14 mouse cellular contexts compared by ENCODE assay signal in genomic region chrX:57337582-57337981, GRCm38 (mm10). TPM values are rescaled to one million over a fixed set of nuclear protein-coding genes. Genes with fewer than 3 reads are reported as not detected.
DNase-seq lines count a peak whose midpoint lies in the region; TF ChIP-seq lines count a peak whose summit lies in the region.
"Had no signal": no experiment of that assay in that cellular context is flagged by ENCODE, and none has a peak within 500 bp of the region (broad histone marks: within the 10 kb centered on the region; RNA-seq: fewer than 3 reads in every experiment).

No protein-coding gene starts in this region.

- H3K79me2 ChIP-seq in myocyte (ENCODE audit: control insufficient read depth, insufficient read depth) = no peaks in the 10 kb centered on the region

- peak overlapping the region; percentile 16 for H3K4me3 ChIP-seq in lung, adult 2 months (replicated peaks; ENCODE audit: extremely low read depth, low read depth, low read length)
- H3K4me3 ChIP-seq in bone marrow, adult 2 months (replicated peaks; ENCODE audit: control insufficient read depth, low read depth, low read length) = peak overlapping the region; percentile 34
- no peak overlapping the region for H3K4me3 ChIP-seq in myocyte
- H3K4me3 ChIP-seq: erythroblast, embryonic 14.5 days; hindbrain, embryonic 13.5 days; midbrain, embryonic 12.5 days; stomach, embryonic 15.5 days had no signal

- peak overlapping the region; percentile 72 for H3K4me2 ChIP-seq in myocyte (ENCODE audit: low read depth)
- H3K4me2 ChIP-seq: hindbrain, embryonic 13.5 days; midbrain, embryonic 12.5 days; stomach, embryonic 15.5 days had no signal

- no peaks in the 10 kb centered on the region for H3K27me3 ChIP-seq in myocyte (ENCODE audit: control insufficient read depth, insufficient read depth, insufficient read length)
- H3K27me3 ChIP-seq: hindbrain, embryonic 13.5 days; midbrain, embryonic 12.5 days; stomach, embryonic 15.5 days had no signal

- no peaks in the 10 kb centered on the region; the same call in 1 of the 2 replicates for H3K4me1 ChIP-seq in lung, adult 2 months (ENCODE audit: control insufficient read depth, insufficient read depth, low read length)
- H3K4me1 ChIP-seq in bone marrow, adult 2 months (ENCODE audit: control insufficient read depth, insufficient read depth, low read length) = no peaks in the 10 kb centered on the region
- H3K4me1 ChIP-seq: hindbrain, embryonic 13.5 days; midbrain, embryonic 12.5 days; stomach, embryonic 15.5 days had no signal

- DNase-seq in lung, adult 2 months = no peak
- DNase-seq in lung, postnatal 4 days = no peak
- peak; percentile 50 for DNase-seq in CD4-positive helper T cell, adult 2 months (ENCODE audit: low read depth, low spot score)
- no peak for DNase-seq in layer of hippocampus, adult 9-11 months
- DNase-seq in urinary bladder, adult 2 months (ENCODE audit: low spot score) = no peak
- DNase-seq: adrenal gland, postnatal 36 days; cerebellum, adult 11 months; cerebellum, postnatal 14 days had no signal

- no peak overlapping the region for H3ac ChIP-seq in myocyte (ENCODE audit: control insufficient read depth, insufficient read length)

- TF ChIP-seq CTCF in lung, adult 2 months (IDR thresholded peaks at IDR 0.05; ENCODE audit: insufficient read depth, low read length) = no peak
- no peak for TF ChIP-seq CTCF in bone marrow, adult 2 months (IDR thresholded peaks at IDR 0.05; ENCODE audit: control insufficient read depth, insufficient read depth, low read length)

- H3K36me3 ChIP-seq in myocyte (ENCODE audit: control insufficient read depth, insufficient read depth) = no peaks in the 10 kb centered on the region
- H3K36me3 ChIP-seq: hindbrain, embryonic 13.5 days; midbrain, embryonic 12.5 days; stomach, embryonic 15.5 days had no signal

- no peak for TF ChIP-seq POLR2A in lung, adult 2 months (IDR thresholded peaks at IDR 0.05; ENCODE audit: borderline replicate concordance, extremely low read depth, low read depth, low read length)
- TF ChIP-seq POLR2A in bone marrow, adult 2 months (IDR thresholded peaks at IDR 0.05; ENCODE audit: borderline replicate concordance, control insufficient read depth, low read depth, low read length) = no peak
- no peak for TF ChIP-seq POLR2A in myocyte (IDR thresholded peaks at IDR 0.05; ENCODE audit: insufficient read length, low read depth)

- H3K27ac ChIP-seq in bone marrow, adult 2 months (ENCODE audit: control insufficient read depth, insufficient read depth, low read depth, low read length, poor library complexity) = no peak overlapping the region
- H3K27ac ChIP-seq: hindbrain, embryonic 13.5 days; midbrain, embryonic 12.5 days; stomach, embryonic 15.5 days had no signal

TF ChIP-seq in myocyte, 11 proteins besides CTCF, POLR2A, EP300 and RAD21:
- no peak for TF ChIP-seq REST (IDR thresholded peaks at IDR 0.05; ENCODE audit: insufficient read depth, insufficient read length)
- TF ChIP-seq POLR2AphosphoS2 (IDR thresholded peaks at IDR 0.05; ENCODE audit: insufficient read length, low read depth) = no peak
- TF ChIP-seq SRF (IDR thresholded peaks at IDR 0.05; ENCODE audit: control insufficient read depth, insufficient read length, low read depth) = no peak
- no peak for TF ChIP-seq TCF3 (IDR thresholded peaks at IDR 0.05; ENCODE audit: insufficient read length, low read depth)
- no peak for TF ChIP-seq MYOG (IDR thresholded peaks at IDR 0.05; ENCODE audit: control insufficient read depth in 1 of 3, insufficient read depth in 1 of 3, insufficient read length in 2 of 3, low read depth in 2 of 3)
- no peak for TF ChIP-seq TCF12 (IDR thresholded peaks at IDR 0.05; ENCODE audit: insufficient read depth, poor library complexity, severe bottlenecking)
- no peak for TF ChIP-seq E2F4 (IDR thresholded peaks at IDR 0.05; ENCODE audit: insufficient read depth)
- TF ChIP-seq MAX (IDR thresholded peaks at IDR 0.05; ENCODE audit: low read depth) = no peak
- no peak for TF ChIP-seq CEBPB (IDR thresholded peaks at IDR 0.05; ENCODE audit: insufficient read depth, poor library complexity, severe bottlenecking)

RNA-seq across cellular contexts. Expression of gene Arhgef6, which starts 0.9 kb away (rescaled TPM):
- 27.5 and 38.2 TPM in 2 replicates for polyA plus RNA-seq in lung, adult 2 months (2012; rRNA removed)
- polyA plus RNA-seq in bone marrow, adult 2 months (2011; ENCODE audit: insufficient read depth, insufficient read length, low replicate concordance, missing spikeins) = 14.0 and 30.7 TPM in 2 replicates
- 3.5 TPM for polyA plus RNA-seq in myocyte (2012; fragmentation: generic; extraction: Trizol)
- polyA plus RNA-seq in urinary bladder, adult 2 months (2012; rRNA removed) = 26.4 and 28.1 TPM in 2 replicates

RNA-seq across cellular contexts. Expression of gene Rbmx, which starts 55.3 kb away (rescaled TPM):
- 11.1 and 18.2 TPM in 2 replicates for polyA plus RNA-seq in lung, adult 2 months (2012; rRNA removed)
- 15.0 and 23.3 TPM in 2 replicates for polyA plus RNA-seq in bone marrow, adult 2 months (2011; ENCODE audit: insufficient read depth, insufficient read length, low replicate concordance, missing spikeins)
- polyA plus RNA-seq in myocyte (2012; fragmentation: generic; extraction: Trizol) = 14.2 TPM
- polyA plus RNA-seq in urinary bladder, adult 2 months (2012; rRNA removed) = 39.7 and 52.3 TPM in 2 replicates
